Mouse (Mus musculus) cortical plate, adult 2 months (tissue): ENCODE measurements around the gene Mrpl51.

Experiments used
- CTCF ChIP-seq: fragments of 200-500 bp; IDR thresholded peaks from 2 replicates; pipeline ENCODE4 v1.5.1; 2011; ENCODE audit warnings: mild to moderate bottlenecking, control low read depth, low read length; ENCODE audit not compliant: insufficient read depth; ENCODE audit errors: extremely low read depth
- POLR2A ChIP-seq: fragments of 200-500 bp; IDR thresholded peaks from 2 replicates; pipeline ENCODE4 v1.6.1; 2011; ENCODE audit warnings: mild to moderate bottlenecking, low read length, control low read depth; ENCODE audit not compliant: insufficient read depth; ENCODE audit errors: extremely low read depth

DNA sequence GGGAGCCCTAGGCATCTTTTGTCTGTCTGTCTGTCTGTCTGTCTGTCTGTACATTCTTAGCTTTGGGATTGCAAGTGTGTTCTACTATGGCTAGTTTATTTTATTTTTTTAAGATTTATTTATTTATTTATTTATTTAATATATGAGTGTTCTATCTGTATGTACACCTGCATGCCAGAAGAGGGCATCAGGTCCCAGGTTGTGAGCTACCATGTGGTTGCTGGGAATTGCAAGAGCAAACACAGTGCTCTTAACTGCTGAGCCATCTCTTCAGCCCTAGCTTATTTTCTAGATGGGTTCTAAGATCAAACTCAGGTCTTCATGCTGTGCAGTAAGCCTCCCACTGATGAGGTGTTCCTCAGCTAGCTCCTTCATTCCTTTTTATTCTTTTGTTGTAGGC, 37.1 kb upstream of the Mrpl51 start:
- TF ChIP-seq POLR2A (no peak), CTCF (peak; percentile 23; the same call in 1 of the 2 replicates)
